Mouse (Mus musculus) frontal cortex, adult 2 months (tissue): ENCODE data around the gene Cux1. TPM values are rescaled to one million over a fixed set of nuclear protein-coding genes. Genes with fewer than 3 reads are reported as not detected.

Experiments used
- DNase-seq, 2 experiments: peaks; one replicate each; pipeline ENCODE4 v3.0.0; 2022; ENCODE audit warnings: low spot score in 1 of 2; ENCODE audit errors: extremely low spot score in 1 of 2
- polyA plus RNA-seq: library from polyadenylated mRNA; depleted of rRNA; stranded (reverse); fragments of >200 nt; gene quantifications from 2 replicates; pipeline ENCODE4 v1.2.3, GENCODE M21; 2012

Cux1 gene
- polyA plus RNA-seq, 1 experiment: 65.0 TPM

- no peak for DNase-seq
Observed at GRCm38 (mm10) chr5:136512103-136512674, 55.1 kb downstream of the Cux1 start.

GRCm38 (mm10) chr5:136511378-136511777 lies 55.9 kb downstream of the Cux1 start:
- no peak for DNase-seq

- DNase-seq: no peak
Observed at GRCm38 (mm10) chr5:136510609-136511008, 56.7 kb downstream of the Cux1 start.

GRCm38 (mm10) chr5:136507629-136508028 lies 59.7 kb downstream of the Cux1 start:
- no peak for DNase-seq

- DNase-seq: peak; percentile 20 to 45
Observed at GRCm38 (mm10) chr5:136506262-136506661, 61.0 kb downstream of the Cux1 start.

- DNase-seq: no peak
Observed at GRCm38 (mm10) chr5:136502491-136503086, 64.7 kb downstream of the Cux1 start.

- peak in 1 of 2 experiments; percentile 58 for DNase-seq
Observed at GRCm38 (mm10) chr5:136500307-136500871, 66.9 kb downstream of the Cux1 start.

GRCm38 (mm10) chr5:136499316-136499715 lies 68.0 kb downstream of the Cux1 start:
- DNase-seq: no peak

GRCm38 (mm10) chr5:136498741-136499140 lies 68.5 kb downstream of the Cux1 start:
- DNase-seq: no peak

GRCm38 (mm10) chr5:136497301-136497700 lies 70.0 kb downstream of the Cux1 start:
- DNase-seq: no peak

- DNase-seq: no peak
Observed at GRCm38 (mm10) chr5:136495581-136495980, 71.7 kb downstream of the Cux1 start.

- no peak for DNase-seq
Observed at GRCm38 (mm10) chr5:136494927-136495326, 72.4 kb downstream of the Cux1 start.

GRCm38 (mm10) chr5:136494288-136494687 lies 73.0 kb downstream of the Cux1 start:
- no peak for DNase-seq

- DNase-seq: no peak
Observed at GRCm38 (mm10) chr5:136489450-136489849, 77.8 kb downstream of the Cux1 start.

GRCm38 (mm10) chr5:136488721-136489120 lies 78.6 kb downstream of the Cux1 start:
- DNase-seq: no peak

GRCm38 (mm10) chr5:136488223-136488622 lies 79.1 kb downstream of the Cux1 start:
- DNase-seq: no peak

- DNase-seq: peak; percentile 74 to 75
Observed at GRCm38 (mm10) chr5:136487397-136488093, 79.7 kb downstream of the Cux1 start.

GRCm38 (mm10) chr5:136486401-136486800 lies 80.9 kb downstream of the Cux1 start:
- DNase-seq: no peak

GRCm38 (mm10) chr5:136485397-136485796 lies 81.9 kb downstream of the Cux1 start:
- DNase-seq: no peak

- DNase-seq: no peak
Observed at GRCm38 (mm10) chr5:136482434-136482833, 84.9 kb downstream of the Cux1 start.

GRCm38 (mm10) chr5:136480541-136480940 lies 86.7 kb downstream of the Cux1 start:
- peak in 1 of 2 experiments; percentile 54 for DNase-seq

GRCm38 (mm10) chr5:136479801-136480200 lies 87.5 kb downstream of the Cux1 start:
- no peak for DNase-seq
